Mouse (Mus musculus) neural tube, embryonic 15.5 days (tissue): ENCODE data around the gene Nos1ap. TPM values are rescaled to one million over a fixed set of nuclear protein-coding genes. Genes with fewer than 3 reads are reported as not detected.

ENCODE experiments used
- ATAC-seq: fragments of 200-750 bp; cut with Nextera tagmentation; 2 replicates; pipeline ENCODE4 v1.8.0; 2017; ENCODE audit warnings: mild to moderate bottlenecking, moderate TSS enrichment, moderate library complexity; ENCODE audit not compliant: low FRiP score
- H3K27ac ChIP-seq: fragments of 300-500 bp; sonication (generic); replicated peaks from 2 replicates; pipeline ENCODE4 v1.5.1; 2015; ENCODE audit warnings: mild to moderate bottlenecking, inconsistent platforms
- H3K27me3 ChIP-seq: fragments of 300-500 bp; sonication (generic); replicated peaks from 2 replicates; pipeline ENCODE4 v1.6.1; 2015; ENCODE audit warnings: inconsistent platforms
- H3K36me3 ChIP-seq: fragments of 300-500 bp; sonication (generic); 2 replicates; pipeline ENCODE4 v1.6.1; 2015; ENCODE audit warnings: inconsistent platforms
- H3K4me1 ChIP-seq: fragments of 300-500 bp; sonication (generic); 2 replicates; pipeline ENCODE4 v1.6.1; 2015; ENCODE audit warnings: inconsistent platforms
- H3K4me2 ChIP-seq: fragments of 300-500 bp; sonication (generic); 2 replicates; pipeline ENCODE4 v1.6.1; 2015; ENCODE audit warnings: inconsistent platforms, mild to moderate bottlenecking, moderate library complexity
- H3K4me3 ChIP-seq: fragments of 300-500 bp; sonication (generic); replicated peaks from 2 replicates; pipeline ENCODE4 v1.5.1; 2015; ENCODE audit warnings: mild to moderate bottlenecking, inconsistent platforms
- H3K9ac ChIP-seq: fragments of 300-500 bp; sonication (generic); replicated peaks from 2 replicates; pipeline ENCODE4 v1.6.1; 2015; ENCODE audit warnings: mild to moderate bottlenecking, inconsistent platforms
- H3K9me3 ChIP-seq: fragments of 300-500 bp; sonication (generic); replicated peaks from 2 replicates; pipeline ENCODE4 v1.6.1; 2016; ENCODE audit warnings: inconsistent platforms
- WGBS: fragments of 180-500 bp; shearing (Covaris S2); methylation state at CpG from one replicate; pipeline ENCODE4 v1.1.7; 2015; ENCODE audit warnings: mixed read lengths; 5-methylcytosine and 5-hydroxymethylcytosine counted together
- polyA plus RNA-seq: library from polyadenylated mRNA; unstranded; fragments of >200 nt; fragmentation: Nextera tagmentation; extraction: Ambion mirVana; gene quantifications from 2 replicates; pipeline ENCODE4 v1.2.1, GENCODE M21; 2015

Gene Nos1ap
- polyA plus RNA-seq, 1 experiment from 2014 or later: 18.9 TPM

DNA sequence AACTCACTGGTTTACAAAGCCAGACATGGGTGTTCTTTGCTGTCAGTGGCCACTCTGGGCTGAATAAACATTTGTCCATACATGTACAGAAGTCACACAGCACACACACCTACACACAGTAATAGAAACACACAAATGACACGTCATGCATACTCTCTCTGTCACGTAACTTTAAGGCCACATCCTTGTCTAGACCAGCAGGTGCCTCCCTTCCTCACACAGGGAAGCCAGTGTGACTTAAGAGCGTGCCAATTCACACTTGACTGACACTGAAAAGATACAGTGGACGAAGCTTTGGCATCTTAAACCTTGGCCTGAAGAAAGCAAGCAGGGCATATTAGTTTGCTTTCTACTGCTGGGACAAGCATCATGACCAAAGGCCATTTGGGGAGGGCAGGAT is 256.9 kb downstream of the Nos1ap start:
- no peak for ATAC-seq
- no peaks in the 10 kb centered on the region for H3K36me3 ChIP-seq
- 76% methylated on average over 4 of the region's 4 CpGs for WGBS
- H3K4me3 ChIP-seq: no peak overlapping the region
- peaks cover 3% of the 10 kb centered on the region; the same call in 1 of the 2 replicates for H3K4me1 ChIP-seq
- no peaks in the 10 kb centered on the region for H3K27me3 ChIP-seq
- H3K9ac ChIP-seq: no peak overlapping the region
- H3K4me2 ChIP-seq: no peak overlapping the region
- no peak overlapping the region for H3K27ac ChIP-seq
- H3K9me3 ChIP-seq: no peaks in the 10 kb centered on the region

DNA sequence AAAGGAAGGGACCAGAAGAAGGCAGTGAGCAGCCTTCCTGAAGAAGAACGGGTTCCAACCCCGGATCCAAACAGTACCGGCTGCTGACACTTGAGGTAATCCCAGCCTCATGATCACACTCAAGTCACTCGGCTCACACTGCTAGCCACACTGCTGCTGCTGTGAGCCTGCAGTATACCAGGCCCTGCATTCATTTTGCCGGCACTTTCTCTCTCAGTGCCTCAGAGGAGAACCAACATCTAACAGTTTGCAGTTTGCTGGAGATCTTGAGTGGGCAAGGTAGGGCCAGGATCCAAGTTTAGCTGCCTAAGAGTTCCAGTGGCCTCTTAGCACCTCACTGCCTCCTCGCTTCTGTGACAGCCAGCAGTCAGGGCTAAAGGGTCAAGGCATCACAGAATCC is 257.7 kb downstream of the Nos1ap start:
- Histone ChIP-seq H3K9me3 (no peaks in the 10 kb centered on the region), H3K4me3 (no peak overlapping the region), H3K27ac (no peak overlapping the region), H3K36me3 (no peaks in the 10 kb centered on the region), H3K4me2 (no peak overlapping the region), H3K9ac (no peak overlapping the region), H3K4me1 (peaks cover 3% of the 10 kb centered on the region; the same call in 1 of the 2 replicates), H3K27me3 (no peaks in the 10 kb centered on the region)
- 79% methylated on average over 6 of the region's 6 CpGs for WGBS
- ATAC-seq: no peak

DNA sequence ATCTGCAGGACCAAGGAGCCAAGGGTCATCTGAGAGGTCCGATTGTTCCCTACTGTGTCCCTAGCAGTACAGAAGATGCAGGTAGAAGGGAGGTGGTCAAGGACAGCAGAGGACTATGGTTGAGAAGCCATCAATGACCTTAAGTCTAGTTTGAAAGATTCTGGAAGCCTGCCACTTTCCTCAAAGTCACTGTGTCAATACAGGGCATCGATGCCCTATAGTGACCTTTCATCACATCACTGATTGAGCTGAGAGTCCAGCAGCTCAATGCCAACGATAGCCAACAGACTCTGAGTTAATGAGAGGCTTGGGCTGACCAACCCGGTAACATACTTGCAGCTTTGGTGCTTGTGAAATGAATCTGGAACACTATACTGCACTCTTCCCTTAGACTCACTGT is 264.4 kb downstream of the Nos1ap start:
- no peak overlapping the region for H3K9ac ChIP-seq
- WGBS: 89% methylated on average over 4 of the region's 4 CpGs
- H3K4me1 ChIP-seq: no peaks in the 10 kb centered on the region
- H3K27ac ChIP-seq: no peak overlapping the region
- H3K27me3 ChIP-seq: no peaks in the 10 kb centered on the region
- ATAC-seq: no peak
- H3K4me3 ChIP-seq: no peak overlapping the region
- H3K4me2 ChIP-seq: no peak overlapping the region
- H3K9me3 ChIP-seq: no peaks in the 10 kb centered on the region
- peaks cover under 1% of the 10 kb centered on the region; the same call in 1 of the 2 replicates for H3K36me3 ChIP-seq

DNA sequence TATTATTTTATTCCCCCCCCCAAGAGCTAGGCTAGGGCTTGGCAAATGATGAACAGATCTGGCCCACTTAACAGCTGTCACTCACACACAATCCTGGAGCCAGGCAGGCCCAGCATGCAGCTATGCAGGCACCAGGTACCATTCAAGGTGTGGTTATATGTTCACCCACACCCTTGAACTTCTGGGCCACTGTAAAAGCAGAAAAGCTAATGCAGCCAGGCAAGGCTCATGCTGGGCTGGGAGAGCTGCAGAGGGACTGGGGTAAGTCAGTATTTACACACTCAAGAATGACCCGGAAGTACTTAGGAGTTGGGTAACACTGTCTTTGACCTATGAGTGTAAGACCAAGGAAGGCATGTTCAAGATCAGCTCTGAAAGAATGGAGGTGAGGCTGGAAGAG is 265.3 kb downstream of the Nos1ap start:
- Histone ChIP-seq H3K27ac (no peak overlapping the region), H3K4me3 (no peak overlapping the region), H3K4me2 (no peak overlapping the region), H3K27me3 (no peaks in the 10 kb centered on the region), H3K9ac (no peak overlapping the region), H3K36me3 (peaks cover 4% of the 10 kb centered on the region; the same call in 1 of the 2 replicates), H3K9me3 (no peaks in the 10 kb centered on the region), H3K4me1 (no peaks in the 10 kb centered on the region)
- WGBS: 92% methylated on average over 1 of the region's 1 CpGs
- no peak for ATAC-seq

DNA sequence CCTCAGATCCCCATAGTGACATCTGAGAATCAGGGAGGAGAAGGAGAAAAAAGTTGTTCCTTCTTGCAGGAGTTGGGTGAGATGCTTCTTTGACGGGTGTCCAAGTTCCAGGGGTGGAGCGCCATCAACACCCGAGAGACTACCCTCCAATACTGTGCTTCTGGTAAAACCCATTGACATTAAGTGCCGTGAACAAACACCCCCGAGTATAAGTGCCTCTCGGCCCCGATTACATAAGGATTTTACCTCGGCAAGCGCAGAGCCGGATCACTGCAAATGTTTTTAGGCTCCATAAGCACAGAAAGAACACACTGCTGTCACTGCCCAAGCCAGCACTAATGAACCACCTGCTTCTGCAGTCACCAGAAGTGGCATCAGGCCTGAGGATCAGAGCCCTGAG is 266.7 kb downstream of the Nos1ap start:
- Histone ChIP-seq H3K4me3 (no peak overlapping the region), H3K27me3 (no peaks in the 10 kb centered on the region), H3K9ac (no peak overlapping the region), H3K9me3 (no peaks in the 10 kb centered on the region), H3K36me3 (peaks cover 4% of the 10 kb centered on the region; the same call in 1 of the 2 replicates), H3K4me2 (no peak overlapping the region), H3K27ac (no peak overlapping the region), H3K4me1 (no peaks in the 10 kb centered on the region)
- WGBS: 92% methylated on average over 10 of the region's 10 CpGs
- no peak for ATAC-seq

DNA sequence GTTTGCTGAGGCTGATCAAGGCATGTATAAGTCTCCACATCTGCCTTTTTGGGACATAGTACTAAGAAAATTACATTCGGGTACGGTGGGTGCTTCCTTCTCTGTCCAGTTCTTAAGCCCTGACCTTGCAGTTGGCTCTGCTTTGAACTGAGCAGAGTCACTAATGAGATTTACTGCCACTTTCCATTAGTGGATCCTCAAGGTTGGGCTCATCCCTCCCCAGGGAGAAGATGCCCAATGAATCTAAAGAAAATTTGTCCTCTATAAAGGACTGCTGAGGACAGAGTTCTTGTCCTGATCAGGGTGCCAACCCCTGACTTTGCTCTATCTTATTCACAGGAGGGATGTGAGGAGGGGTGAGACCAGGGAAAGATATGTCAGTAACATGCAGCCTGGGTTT is 267.6 kb downstream of the Nos1ap start:
- 88% methylated on average over 2 of the region's 2 CpGs for WGBS
- no peaks in the 10 kb centered on the region for H3K9me3 ChIP-seq
- no peak overlapping the region for H3K27ac ChIP-seq
- H3K27me3 ChIP-seq: no peaks in the 10 kb centered on the region
- H3K4me1 ChIP-seq: no peaks in the 10 kb centered on the region
- H3K4me2 ChIP-seq: no peak overlapping the region
- ATAC-seq: no peak
- H3K4me3 ChIP-seq: no peak overlapping the region
- no peak overlapping the region for H3K9ac ChIP-seq
- peaks cover 4% of the 10 kb centered on the region; the same call in 1 of the 2 replicates for H3K36me3 ChIP-seq

DNA sequence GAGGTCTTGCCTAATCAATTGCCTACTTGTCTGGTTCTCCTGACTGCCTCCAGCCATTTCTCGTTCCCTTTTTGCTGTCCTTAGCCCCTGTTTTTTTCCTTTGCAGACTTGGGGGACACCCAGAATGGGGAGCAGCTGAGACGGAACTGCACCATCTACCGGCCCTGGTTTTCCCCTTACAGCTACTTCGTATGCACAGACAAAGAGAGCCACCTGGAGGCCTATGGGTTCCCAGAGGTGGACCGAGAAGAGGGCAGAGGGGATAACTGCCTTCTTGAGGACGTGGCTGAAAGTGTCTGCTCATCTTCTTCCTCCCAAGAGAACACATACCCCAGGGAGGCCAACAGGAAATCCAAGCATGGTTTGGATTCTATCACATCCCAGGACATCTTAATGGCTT is 278.2 kb downstream of the Nos1ap start:
- Histone ChIP-seq H3K27me3 (no peaks in the 10 kb centered on the region), H3K4me2 (no peak overlapping the region), H3K4me1 (no peaks in the 10 kb centered on the region), H3K9me3 (no peaks in the 10 kb centered on the region), H3K36me3 (no peaks in the 10 kb centered on the region), H3K27ac (no peak overlapping the region), H3K9ac (no peak overlapping the region), H3K4me3 (no peak overlapping the region)
- WGBS: 81% methylated on average over 6 of the region's 6 CpGs
- ATAC-seq: no peak

DNA sequence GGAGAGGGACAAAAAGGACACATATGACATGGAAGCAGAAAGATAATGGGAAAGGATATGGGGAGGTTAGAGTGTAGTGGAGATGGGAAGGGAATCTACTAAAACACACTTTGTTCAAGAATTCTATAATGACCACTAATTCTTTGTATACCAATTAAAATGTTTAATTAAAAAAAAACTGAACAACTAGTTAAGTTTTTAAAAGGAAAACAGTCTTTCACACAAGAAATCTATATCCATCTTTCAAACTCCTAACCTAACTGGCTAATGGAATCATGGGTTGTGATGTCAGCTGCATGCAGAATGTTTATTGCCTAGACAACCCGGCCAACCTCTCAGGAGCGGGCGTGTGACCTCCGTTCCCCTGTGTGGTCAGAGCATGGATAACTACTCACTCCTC is 281.2 kb downstream of the Nos1ap start, which contains the start of gene Spata46:
Spata46 (plus strand) TSS at position 301 of the 400 bp plus-strand sequence.
- Histone ChIP-seq H3K27me3 (no peaks in the 10 kb centered on the region), H3K9me3 (no peaks in the 10 kb centered on the region), H3K4me2 (no peak within 1 kb of the TSS), H3K4me3 (no peak within 1 kb of the TSS), H3K9ac (no peak within 1 kb of the TSS), H3K4me1 (no peaks in the 10 kb centered on the region), H3K27ac (no peak within 1 kb of the TSS), H3K36me3 (no peaks in the 10 kb centered on the region)
- 91% methylated on average over 4 of the region's 4 CpGs for WGBS
- ATAC-seq: no peak

DNA sequence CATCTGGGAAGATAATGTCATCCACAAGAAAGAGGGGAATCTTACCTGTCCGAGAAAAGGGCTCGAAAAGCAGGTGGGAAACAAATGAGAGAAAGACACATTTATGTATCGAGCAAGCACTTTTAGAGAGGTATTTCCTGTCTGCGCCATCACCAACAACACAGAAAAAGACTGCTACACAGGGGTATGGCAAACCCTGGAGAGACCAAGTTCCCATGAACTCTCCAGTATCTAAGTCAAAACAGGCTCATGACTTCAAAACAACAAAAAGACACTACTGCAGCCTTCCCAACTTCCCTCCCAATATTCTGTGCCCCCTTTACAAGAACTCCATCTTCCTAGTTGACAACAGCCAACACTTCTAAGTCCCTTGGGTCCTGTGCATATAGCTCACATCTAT is 283.4 kb downstream of the Nos1ap start, which contains the start of gene Gm7694:
Gm7694 (minus strand) TSS at position 101 of the 400 bp plus-strand sequence.
- Histone ChIP-seq H3K27ac (no peak within 1 kb of the TSS), H3K36me3 (no peaks in the 10 kb centered on the region), H3K9me3 (no peaks in the 10 kb centered on the region), H3K9ac (no peak within 1 kb of the TSS), H3K27me3 (no peaks in the 10 kb centered on the region), H3K4me3 (no peak within 1 kb of the TSS), H3K4me2 (no peak within 1 kb of the TSS), H3K4me1 (no peaks in the 10 kb centered on the region)
- 96% methylated on average over 4 of the region's 4 CpGs for WGBS
- ATAC-seq: no peak

DNA sequence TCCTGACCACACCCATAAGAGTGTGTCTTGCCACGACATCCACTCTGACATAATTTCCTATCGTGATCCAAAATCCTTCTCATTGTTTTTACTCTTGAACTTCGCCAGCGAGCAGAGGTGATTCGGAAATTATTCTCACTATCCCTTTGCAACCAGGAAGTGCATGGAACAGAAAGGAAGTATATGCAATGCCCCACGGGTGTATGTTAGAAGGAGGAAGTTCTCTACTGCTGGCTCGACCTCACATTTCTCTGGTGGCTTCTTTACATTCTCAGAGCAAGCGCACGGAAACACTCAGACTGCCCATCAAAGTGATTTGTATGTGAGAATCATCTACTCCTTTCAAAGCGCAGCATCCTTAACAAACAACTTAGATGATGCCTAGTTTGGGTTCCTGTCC is 284.7 kb downstream of the Nos1ap start:
- H3K4me2 ChIP-seq: no peak overlapping the region
- H3K27me3 ChIP-seq: no peaks in the 10 kb centered on the region
- H3K9me3 ChIP-seq: no peaks in the 10 kb centered on the region
- H3K4me3 ChIP-seq: no peak overlapping the region
- WGBS: 93% methylated on average over 10 of the region's 10 CpGs
- H3K27ac ChIP-seq: no peak overlapping the region
- no peak for ATAC-seq
- no peaks in the 10 kb centered on the region for H3K4me1 ChIP-seq
- H3K9ac ChIP-seq: no peak overlapping the region
- no peaks in the 10 kb centered on the region for H3K36me3 ChIP-seq

DNA sequence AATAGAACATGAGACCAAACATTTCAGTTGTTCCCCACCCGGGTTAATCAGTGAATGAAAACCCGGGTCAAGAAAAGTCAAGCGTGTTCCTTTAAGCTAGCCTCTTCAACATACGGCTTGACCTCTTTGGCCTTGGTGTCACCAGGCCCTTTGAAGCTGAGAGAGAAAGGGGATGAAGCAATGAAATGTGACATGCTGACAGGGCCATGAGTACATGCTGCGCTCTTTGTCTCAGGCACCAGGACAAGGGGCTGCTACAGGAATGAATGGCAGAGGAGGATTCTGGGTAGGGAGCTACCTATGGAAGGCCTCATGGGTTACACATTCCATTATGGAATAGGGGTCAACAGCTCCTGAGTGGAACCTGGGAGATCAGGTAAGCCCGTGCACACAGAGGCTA is 286.6 kb downstream of the Nos1ap start:
- Histone ChIP-seq H3K36me3 (no peaks in the 10 kb centered on the region), H3K9me3 (no peaks in the 10 kb centered on the region), H3K4me2 (no peak overlapping the region), H3K4me1 (no peaks in the 10 kb centered on the region), H3K27me3 (no peaks in the 10 kb centered on the region), H3K4me3 (no peak overlapping the region), H3K27ac (no peak overlapping the region), H3K9ac (no peak overlapping the region)
- WGBS: 53% methylated on average over 6 of the region's 6 CpGs
- no peak for ATAC-seq

DNA sequence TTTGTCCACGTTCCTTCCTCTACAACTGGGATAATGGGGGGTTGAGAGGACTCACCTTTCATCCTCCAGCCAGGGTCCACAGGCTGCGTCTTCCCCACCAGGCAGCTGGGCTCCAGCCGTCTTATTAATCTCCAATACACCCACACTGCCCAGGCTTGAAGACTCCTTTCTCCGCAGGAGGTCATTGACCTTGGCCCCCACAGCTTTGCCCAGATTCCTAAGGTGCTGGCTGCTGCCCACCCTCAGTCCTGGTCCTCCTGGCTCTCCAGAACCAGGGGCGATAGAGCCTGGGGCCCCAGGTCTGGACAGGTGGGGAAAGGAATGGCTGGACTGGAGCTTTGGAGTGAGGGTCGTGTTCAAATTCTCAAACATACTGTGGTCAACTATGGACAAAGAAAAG is 287.2 kb downstream of the Nos1ap start:
- H3K4me3 ChIP-seq: no peak overlapping the region
- H3K27ac ChIP-seq: no peak overlapping the region
- 81% methylated on average over 6 of the region's 6 CpGs for WGBS
- H3K9ac ChIP-seq: no peak overlapping the region
- ATAC-seq: no peak
- H3K9me3 ChIP-seq: no peaks in the 10 kb centered on the region
- no peaks in the 10 kb centered on the region for H3K36me3 ChIP-seq
- no peak overlapping the region for H3K4me2 ChIP-seq
- no peaks in the 10 kb centered on the region for H3K27me3 ChIP-seq
- H3K4me1 ChIP-seq: no peaks in the 10 kb centered on the region

DNA sequence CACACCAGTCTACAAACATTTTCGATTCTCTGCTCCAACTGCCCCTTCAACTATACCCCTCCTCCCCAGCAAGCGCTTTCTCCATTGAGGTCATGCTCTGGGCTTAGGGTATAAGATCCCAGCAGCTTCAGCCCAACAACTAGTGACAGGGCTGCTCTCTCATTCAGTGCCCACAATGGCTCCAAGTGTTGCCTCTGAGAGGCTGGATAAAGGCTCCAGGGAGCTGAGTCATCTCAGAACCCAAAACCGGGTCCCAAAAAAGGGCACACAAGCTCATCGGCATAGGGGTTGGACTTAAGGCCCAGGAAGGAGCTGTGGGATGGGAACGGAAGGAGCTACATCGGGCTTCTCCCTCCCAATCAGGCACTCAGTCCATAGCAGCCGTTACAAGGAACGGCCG is 288.0 kb downstream of the Nos1ap start:
- 94% methylated on average over 9 of the region's 9 CpGs for WGBS
- ATAC-seq: no peak

More for the DNA sequence above, 288.0 kb downstream of the Nos1ap start:
- Histone ChIP-seq H3K4me1 (no peaks in the 10 kb centered on the region), H3K36me3 (no peaks in the 10 kb centered on the region), H3K27me3 (no peaks in the 10 kb centered on the region), H3K4me3 (no peak overlapping the region), H3K27ac (no peak overlapping the region), H3K9ac (no peak overlapping the region), H3K9me3 (no peaks in the 10 kb centered on the region), H3K4me2 (no peak overlapping the region)
